Mouse (Mus musculus) liver, embryonic 14.5 days (tissue): ENCODE measurements at regions not wholly inside any gene's neighbourhood (a gene's known extent, or its start where the extent isn't known, plus 50 kb on each side); places are given as distances from the start of the nearest gene placed in this dataset.

Source experiments
- CTCF ChIP-seq: IDR thresholded peaks from 2 replicates; pipeline ENCODE4 v1.5.1; 2016; ENCODE audit warnings: antibody characterized with exemption, low read depth, control low read depth
- EP300 ChIP-seq: IDR thresholded peaks from 2 replicates; pipeline ENCODE4 v1.6.1; 2016; ENCODE audit warnings: antibody characterized with exemption, low read depth

DNA sequence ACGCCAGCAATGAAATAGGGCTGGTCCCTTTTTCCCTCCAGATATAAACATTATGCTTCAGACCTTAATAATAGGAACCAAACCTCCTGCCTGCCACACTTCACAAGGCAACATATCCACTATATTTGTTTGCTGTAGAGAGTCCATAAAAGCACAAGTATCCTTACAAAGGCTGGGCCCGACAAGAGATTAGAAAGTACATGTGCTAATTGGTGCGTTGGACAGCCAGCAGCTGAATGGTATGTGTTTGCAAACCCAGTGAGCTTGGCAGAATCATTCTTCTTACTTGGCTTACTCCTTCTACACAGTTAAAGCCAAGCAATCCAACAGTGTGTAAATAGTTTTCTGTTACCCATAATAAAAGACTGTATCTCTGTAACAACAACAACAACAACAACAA lies 479.6 kb upstream of the Adamts9 start:
- TF ChIP-seq CTCF (no peak), EP300 (no peak)
